Mouse (Mus musculus): ENCODE results near the gene Fam114a2. TPM values are rescaled to one million over a fixed set of nuclear protein-coding genes. Genes with fewer than 3 reads are reported as not detected.

Fam114a2 gene
- polyA plus RNA-seq, 1 experiment from 2014 or later = 96.8 TPM

DNA sequence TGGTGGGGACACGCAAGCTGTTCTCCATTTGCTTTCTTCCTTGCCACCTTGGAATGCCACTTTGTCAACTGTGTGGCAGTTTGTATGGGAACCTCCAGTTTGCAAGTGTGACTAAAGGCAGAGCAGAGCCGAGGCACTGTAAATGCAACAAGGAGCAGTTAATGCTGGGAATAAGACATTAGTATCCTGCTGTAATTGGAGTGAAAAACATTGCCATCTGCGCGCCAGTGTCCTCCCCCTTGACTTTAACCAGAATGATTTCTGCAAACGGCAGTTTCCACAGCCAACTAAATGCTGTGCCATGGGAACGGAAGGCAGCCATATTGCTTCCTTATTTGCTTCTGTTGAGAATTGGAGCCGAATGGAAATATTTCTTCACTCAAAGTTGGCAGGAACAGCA, 3.6 kb upstream of the Fam114a2 start:
- Histone ChIP-seq H3K4me3 (ENCODE audit: low read length) (no peak overlapping the region), H3K9me3 (ENCODE audit: low read length) (no peaks in the 10 kb centered on the region), H3K4me2 (replicated peaks; ENCODE audit: low read depth, low read length) (no peak overlapping the region), H3K27me3 (ENCODE audit: insufficient read depth, low read length) (no peaks in the 10 kb centered on the region), H3K36me3 (ENCODE audit: insufficient read depth, low read length) (no peaks in the 10 kb centered on the region), H3K27ac (ENCODE audit: low read length) (no peak overlapping the region), H3K4me1 (ENCODE audit: insufficient read depth, low read length) (peaks cover 17% of the 10 kb centered on the region), H3K9ac (replicated peaks; ENCODE audit: low read length) (no peak overlapping the region)
- WGBS = 87% methylated on average over 7 of the region's 7 CpGs
- ATAC-seq (ENCODE audit: low FRiP score, low TSS enrichment) = no peak

DNA sequence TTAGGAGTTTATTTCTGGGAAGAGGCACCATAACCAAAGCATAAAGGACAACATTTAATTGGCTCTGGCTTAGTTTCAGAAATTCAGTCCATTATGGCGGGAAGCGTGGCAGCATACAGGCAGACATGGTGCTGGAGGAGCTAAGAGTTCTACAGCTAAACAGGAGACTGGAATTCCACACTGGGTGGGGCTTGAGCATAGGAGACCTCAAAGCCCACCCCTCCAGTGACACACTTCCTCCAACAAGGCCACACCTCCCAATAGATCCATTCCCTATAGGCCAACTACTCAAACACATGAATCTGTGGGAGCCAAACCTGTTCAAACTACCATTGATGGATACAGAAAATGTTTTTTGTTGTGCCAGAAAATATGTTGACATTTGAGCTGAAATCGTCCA, 2.8 kb upstream of the Fam114a2 start:
- H3K36me3 ChIP-seq (ENCODE audit: insufficient read depth, low read length) = no peaks in the 10 kb centered on the region
- H3K4me1 ChIP-seq (ENCODE audit: insufficient read depth, low read length) = peaks cover 20% of the 10 kb centered on the region
- 98% methylated on average over 3 of the region's 3 CpGs for WGBS

DNA sequence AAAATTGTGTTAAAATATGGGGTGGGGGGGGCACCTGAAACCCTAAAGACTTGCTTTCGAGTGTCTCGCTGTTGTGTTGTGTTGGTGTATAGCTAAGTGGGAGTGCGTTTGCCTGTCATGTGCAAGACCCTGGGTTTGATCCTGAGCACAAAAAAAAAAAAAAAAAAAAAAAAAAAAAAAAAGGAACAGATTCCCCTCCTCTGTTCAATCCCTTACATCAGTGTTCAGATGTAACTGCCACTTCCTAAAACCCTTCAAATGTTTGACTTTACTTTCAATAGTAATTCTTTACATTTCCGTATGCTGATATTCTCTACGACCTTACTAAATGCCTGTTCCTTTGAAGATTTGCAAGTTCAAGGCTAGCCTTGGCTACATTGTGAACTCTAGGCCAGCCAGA, 887 bp upstream of the Fam114a2 start:
- H3K9ac ChIP-seq (replicated peaks; ENCODE audit: low read length) = peak overlapping the region; percentile 79
- 63% methylated on average over 5 of the region's 5 CpGs for WGBS
- no peak for ATAC-seq (ENCODE audit: low FRiP score, low TSS enrichment)

More for the DNA sequence above, 2.8 kb upstream of the Fam114a2 start:
- H3K4me2 ChIP-seq (replicated peaks; ENCODE audit: low read depth, low read length) = no peak overlapping the region
- no peaks in the 10 kb centered on the region for H3K9me3 ChIP-seq (ENCODE audit: low read length)
- H3K27me3 ChIP-seq (ENCODE audit: insufficient read depth, low read length) = no peaks in the 10 kb centered on the region
- ATAC-seq (ENCODE audit: low FRiP score, low TSS enrichment) = no peak
- H3K9ac ChIP-seq (replicated peaks; ENCODE audit: low read length) = no peak overlapping the region
- H3K27ac ChIP-seq (ENCODE audit: low read length) = no peak overlapping the region
- no peak overlapping the region for H3K4me3 ChIP-seq (ENCODE audit: low read length)

DNA sequence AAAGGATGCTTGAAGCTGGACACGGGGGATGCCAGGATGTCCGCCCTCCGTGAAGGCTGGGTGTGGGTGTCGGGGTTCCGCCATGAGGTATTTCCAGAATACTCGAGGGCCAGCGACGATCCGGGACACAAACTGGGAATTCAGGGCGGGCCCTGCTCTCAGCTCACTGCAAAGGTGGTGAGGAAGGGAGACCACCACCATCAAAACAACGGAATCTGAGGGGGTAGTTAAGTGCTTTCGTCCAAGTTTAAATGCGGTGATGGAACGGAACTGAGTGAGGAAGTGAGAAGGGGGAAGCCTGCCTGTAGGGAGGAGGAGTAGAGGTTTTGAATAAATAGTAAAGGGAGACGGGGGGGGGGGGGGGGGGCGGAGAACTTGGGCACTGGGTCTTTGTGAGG, 333 bp upstream of the Fam114a2 start:
- H3K4me2 ChIP-seq (replicated peaks; ENCODE audit: low read depth, low read length) = peak overlapping the region; percentile 64
- WGBS = under 1% methylated on average over 16 of the region's 16 CpGs
- H3K4me3 ChIP-seq (ENCODE audit: low read length) = peak overlapping the region; percentile 69
- peak overlapping the region; percentile 39; the same call in 1 of the 2 replicates for H3K27ac ChIP-seq (ENCODE audit: low read length)
- peak overlapping the region; percentile 79 for H3K9ac ChIP-seq (replicated peaks; ENCODE audit: low read length)
- H3K27me3 ChIP-seq (ENCODE audit: insufficient read depth, low read length) = no peaks in the 10 kb centered on the region
- H3K4me1 ChIP-seq (ENCODE audit: insufficient read depth, low read length) = peaks cover 16% of the 10 kb centered on the region
- H3K36me3 ChIP-seq (ENCODE audit: insufficient read depth, low read length) = no peaks in the 10 kb centered on the region
- no peaks in the 10 kb centered on the region for H3K9me3 ChIP-seq (ENCODE audit: low read length)
- no peak for ATAC-seq (ENCODE audit: low FRiP score, low TSS enrichment)

More for the DNA sequence above, 887 bp upstream of the Fam114a2 start:
- peaks cover 16% of the 10 kb centered on the region for H3K4me1 ChIP-seq (ENCODE audit: insufficient read depth, low read length)
- H3K27ac ChIP-seq (ENCODE audit: low read length) = no peak overlapping the region
- H3K36me3 ChIP-seq (ENCODE audit: insufficient read depth, low read length) = no peaks in the 10 kb centered on the region
- H3K9me3 ChIP-seq (ENCODE audit: low read length) = no peaks in the 10 kb centered on the region
- H3K4me2 ChIP-seq (replicated peaks; ENCODE audit: low read depth, low read length) = peak overlapping the region; percentile 64
- no peaks in the 10 kb centered on the region for H3K27me3 ChIP-seq (ENCODE audit: insufficient read depth, low read length)
- H3K4me3 ChIP-seq (ENCODE audit: low read length) = peak overlapping the region; percentile 69

DNA sequence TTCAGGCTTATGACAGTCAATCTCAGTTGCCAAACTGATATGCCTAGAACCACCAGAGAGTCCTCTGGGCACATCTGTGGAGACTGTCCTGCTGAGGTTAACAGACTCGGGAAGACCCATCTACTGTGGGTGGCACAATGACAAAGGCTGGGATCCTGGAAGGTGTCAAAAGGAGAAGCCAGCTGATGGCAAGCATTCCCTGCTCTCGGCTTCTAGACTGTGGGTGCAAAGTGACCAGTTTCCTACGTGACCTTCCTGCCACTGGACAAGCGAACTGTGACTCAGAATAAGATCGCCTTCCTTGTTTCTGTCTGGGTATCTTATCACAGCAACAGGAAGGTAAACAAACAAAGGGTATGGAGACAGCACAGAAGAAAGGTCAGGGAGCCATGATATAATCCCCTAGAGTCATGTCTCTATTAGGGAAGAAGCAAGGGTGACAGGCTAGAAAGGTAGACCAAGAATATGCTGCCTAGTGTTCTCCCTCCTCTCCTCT, 1.4 kb downstream of the Fam114a2 start:
- 33% methylated on average over 5 of the region's 5 CpGs for WGBS

DNA sequence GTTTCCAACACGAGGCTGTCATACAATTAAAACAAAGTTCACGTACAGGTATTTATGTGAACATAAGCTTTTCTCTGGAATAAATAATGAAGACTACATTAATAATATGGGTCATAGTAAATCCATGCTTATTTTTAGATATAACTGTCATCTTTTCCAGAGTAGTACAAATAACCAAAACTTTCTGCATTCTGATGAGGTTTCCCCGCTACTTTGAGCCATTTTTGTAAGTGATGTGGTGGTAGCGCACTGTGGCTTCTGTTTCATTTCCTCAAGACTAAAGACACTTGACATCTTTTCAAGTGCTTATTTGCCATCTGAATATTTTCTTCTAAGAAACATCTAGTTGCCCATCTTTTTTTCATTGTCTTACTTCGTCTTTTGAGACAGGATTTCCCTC, 3.2 kb downstream of the Fam114a2 start:
- 91% methylated on average over 5 of the region's 5 CpGs for WGBS
- Histone ChIP-seq H3K36me3 (ENCODE audit: insufficient read depth, low read length) (peaks cover 17% of the 10 kb centered on the region), H3K4me1 (ENCODE audit: insufficient read depth, low read length) (peaks cover 16% of the 10 kb centered on the region), H3K9ac (replicated peaks; ENCODE audit: low read length) (no peak overlapping the region), H3K27me3 (ENCODE audit: insufficient read depth, low read length) (no peaks in the 10 kb centered on the region), H3K27ac (ENCODE audit: low read length) (no peak overlapping the region), H3K9me3 (ENCODE audit: low read length) (no peaks in the 10 kb centered on the region), H3K4me2 (replicated peaks; ENCODE audit: low read depth, low read length) (no peak overlapping the region), H3K4me3 (ENCODE audit: low read length) (no peak overlapping the region)
- no peak for ATAC-seq (ENCODE audit: low FRiP score, low TSS enrichment)

More for the DNA sequence above, 1.4 kb downstream of the Fam114a2 start:
- Histone ChIP-seq H3K27me3 (ENCODE audit: insufficient read depth, low read length) (no peaks in the 10 kb centered on the region), H3K27ac (ENCODE audit: low read length) (no peak overlapping the region), H3K9ac (replicated peaks; ENCODE audit: low read length) (no peak overlapping the region), H3K4me1 (ENCODE audit: insufficient read depth, low read length) (peaks cover 16% of the 10 kb centered on the region), H3K9me3 (ENCODE audit: low read length) (no peaks in the 10 kb centered on the region), H3K4me2 (replicated peaks; ENCODE audit: low read depth, low read length) (0 out of 2 replicates have a peak overlapping the region, but pooled peaks have one; percentile 75), H3K4me3 (ENCODE audit: low read length) (no peak overlapping the region), H3K36me3 (ENCODE audit: insufficient read depth, low read length) (peaks cover 9% of the 10 kb centered on the region)
- ATAC-seq (ENCODE audit: low FRiP score, low TSS enrichment) = no peak

DNA sequence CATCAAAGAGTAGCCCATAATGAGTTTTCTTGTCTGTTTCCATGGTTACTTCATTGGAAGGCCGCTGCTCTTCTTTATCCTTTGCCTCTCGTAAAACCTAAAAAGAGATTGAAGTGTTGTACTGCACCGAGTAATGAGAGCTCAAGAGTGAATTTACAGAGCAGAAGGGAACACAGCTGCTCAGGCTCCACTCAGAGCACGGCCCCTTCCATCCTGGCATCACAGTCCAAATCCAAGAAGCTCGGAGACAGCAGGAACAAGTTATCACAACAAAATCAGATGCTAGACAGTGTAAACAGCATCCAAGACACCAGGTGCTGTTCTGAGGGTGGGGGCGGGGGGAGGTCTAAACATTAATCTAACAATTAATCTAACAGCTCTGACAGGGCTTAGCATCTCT, 11.5 kb downstream of the Fam114a2 start:
- Histone ChIP-seq H3K9ac (replicated peaks; ENCODE audit: low read length) (no peak overlapping the region), H3K4me3 (ENCODE audit: low read length) (no peak overlapping the region), H3K9me3 (ENCODE audit: low read length) (no peaks in the 10 kb centered on the region), H3K4me2 (replicated peaks; ENCODE audit: low read depth, low read length) (no peak overlapping the region), H3K36me3 (ENCODE audit: insufficient read depth, low read length) (peaks cover 51% of the 10 kb centered on the region), H3K4me1 (ENCODE audit: insufficient read depth, low read length) (no peaks in the 10 kb centered on the region), H3K27ac (ENCODE audit: low read length) (no peak overlapping the region), H3K27me3 (ENCODE audit: insufficient read depth, low read length) (no peaks in the 10 kb centered on the region)
- no peak for ATAC-seq (ENCODE audit: low FRiP score, low TSS enrichment)
- WGBS = 50% methylated on average over 6 of the region's 6 CpGs

DNA sequence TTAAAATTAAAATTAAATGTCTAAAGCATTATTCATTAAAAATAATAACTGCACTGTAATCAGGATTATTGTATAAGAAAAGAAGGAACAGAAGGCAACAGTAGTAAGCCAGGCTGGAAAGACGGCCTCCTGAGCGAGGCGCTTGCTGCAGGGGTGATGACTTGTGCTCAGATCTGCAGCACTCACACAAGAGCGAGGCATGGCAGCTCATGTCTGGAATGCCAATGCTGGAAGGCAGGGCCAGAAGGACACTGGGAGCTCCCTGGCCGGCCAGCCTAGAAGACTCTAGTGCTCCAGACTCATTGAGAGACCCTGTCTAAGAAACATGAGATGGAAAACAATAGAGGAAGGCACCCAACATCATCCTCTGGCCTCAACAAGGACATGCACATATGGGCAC, 15.3 kb downstream of the Fam114a2 start:
- WGBS = 94% methylated on average over 5 of the region's 5 CpGs
- ATAC-seq (ENCODE audit: low FRiP score, low TSS enrichment) = no peak
- no peak overlapping the region for H3K4me2 ChIP-seq (replicated peaks; ENCODE audit: low read depth, low read length)
- no peaks in the 10 kb centered on the region for H3K27me3 ChIP-seq (ENCODE audit: insufficient read depth, low read length)
- no peak overlapping the region for H3K4me3 ChIP-seq (ENCODE audit: low read length)
- H3K4me1 ChIP-seq (ENCODE audit: insufficient read depth, low read length) = no peaks in the 10 kb centered on the region
- no peak overlapping the region for H3K27ac ChIP-seq (ENCODE audit: low read length)
- no peak overlapping the region for H3K9ac ChIP-seq (replicated peaks; ENCODE audit: low read length)
- no peaks in the 10 kb centered on the region for H3K9me3 ChIP-seq (ENCODE audit: low read length)
- peaks cover 56% of the 10 kb centered on the region for H3K36me3 ChIP-seq (ENCODE audit: insufficient read depth, low read length)

DNA sequence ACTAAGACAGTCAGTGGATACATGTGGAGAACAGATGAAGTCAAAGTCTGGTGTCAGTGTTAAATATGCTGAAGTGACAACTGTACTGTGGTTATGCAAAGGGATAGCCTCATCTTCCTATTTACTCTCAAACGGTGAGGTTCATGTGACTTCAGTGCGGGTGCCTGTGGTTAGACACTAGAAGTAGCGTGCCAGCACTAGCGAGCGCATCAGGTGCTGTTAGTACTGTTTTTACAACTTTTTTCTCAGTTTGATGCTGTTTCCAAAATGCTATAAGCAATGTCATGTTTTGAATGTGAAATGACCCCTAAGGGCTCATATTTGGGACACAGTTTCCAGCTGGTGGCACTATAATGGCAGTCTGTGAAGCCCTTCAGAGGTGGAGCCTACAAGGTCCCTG, 20.2 kb downstream of the Fam114a2 start:
- Histone ChIP-seq H3K4me2 (replicated peaks; ENCODE audit: low read depth, low read length) (no peak overlapping the region), H3K27me3 (ENCODE audit: insufficient read depth, low read length) (no peaks in the 10 kb centered on the region), H3K9me3 (ENCODE audit: low read length) (no peaks in the 10 kb centered on the region), H3K27ac (ENCODE audit: low read length) (no peak overlapping the region), H3K9ac (replicated peaks; ENCODE audit: low read length) (no peak overlapping the region), H3K4me1 (ENCODE audit: insufficient read depth, low read length) (no peaks in the 10 kb centered on the region), H3K36me3 (ENCODE audit: insufficient read depth, low read length) (peaks cover 42% of the 10 kb centered on the region), H3K4me3 (ENCODE audit: low read length) (no peak overlapping the region)
- no peak for ATAC-seq (ENCODE audit: low FRiP score, low TSS enrichment)
- 94% methylated on average over 5 of the region's 5 CpGs for WGBS

DNA sequence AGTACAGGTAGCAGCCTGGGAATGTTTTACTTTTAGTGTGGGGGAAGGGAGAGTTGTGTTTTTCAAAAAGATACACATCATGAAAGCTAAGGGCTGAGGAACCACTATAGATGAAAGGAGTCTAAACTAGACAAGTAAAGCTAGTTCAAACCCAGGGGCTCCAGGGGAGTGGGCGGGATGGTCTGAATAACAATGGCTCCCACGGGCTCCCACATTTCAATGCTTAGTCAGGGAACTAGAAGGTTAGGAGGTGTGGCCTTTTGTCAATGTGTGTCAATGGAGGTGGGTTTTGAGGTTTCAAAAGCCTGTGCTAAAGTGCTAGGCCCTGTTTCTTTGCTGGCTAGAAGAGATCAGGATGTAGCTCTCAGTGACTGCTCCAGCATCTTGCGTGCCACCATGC, 20.7 kb downstream of the Fam114a2 start:
- Histone ChIP-seq H3K27ac (ENCODE audit: low read length) (no peak overlapping the region), H3K4me1 (ENCODE audit: insufficient read depth, low read length) (no peaks in the 10 kb centered on the region), H3K36me3 (ENCODE audit: insufficient read depth, low read length) (peaks cover 47% of the 10 kb centered on the region), H3K9ac (replicated peaks; ENCODE audit: low read length) (no peak overlapping the region), H3K27me3 (ENCODE audit: insufficient read depth, low read length) (no peaks in the 10 kb centered on the region), H3K9me3 (ENCODE audit: low read length) (no peaks in the 10 kb centered on the region), H3K4me2 (replicated peaks; ENCODE audit: low read depth, low read length) (no peak overlapping the region), H3K4me3 (ENCODE audit: low read length) (no peak overlapping the region)
- 69% methylated on average over 3 of the region's 3 CpGs for WGBS
- ATAC-seq (ENCODE audit: low FRiP score, low TSS enrichment) = no peak
